Mouse (Mus musculus) thymus, adult 2 months (tissue): ENCODE results near the gene Dtx3. TPM values are rescaled to one million over a fixed set of nuclear protein-coding genes. Genes with fewer than 3 reads are reported as not detected.

ENCODE experiments used
- DNase-seq: peaks from one replicate; pipeline ENCODE4 v3.0.0; 2021
- H3K27ac ChIP-seq: fragments of 200-500 bp; 2 replicates; pipeline ENCODE4 v1.5.1; 2012; ENCODE audit warnings: low read length, control low read depth; ENCODE audit not compliant: control insufficient read depth, insufficient read depth
- H3K27me3 ChIP-seq: fragments of 200-500 bp; 2 replicates; pipeline ENCODE4 v1.6.1; 2012; ENCODE audit warnings: mild to moderate bottlenecking, low read length, moderate library complexity, mixed read lengths; ENCODE audit not compliant: control insufficient read depth, insufficient read depth
- H3K36me3 ChIP-seq: fragments of 200-500 bp; 2 replicates; pipeline ENCODE4 v1.6.1; 2012; ENCODE audit warnings: mild to moderate bottlenecking, low read length, moderate library complexity; ENCODE audit not compliant: control insufficient read depth, insufficient read depth
- H3K4me1 ChIP-seq: fragments of 200-500 bp; replicated peaks from 2 replicates; pipeline ENCODE4 v1.6.1; 2012; ENCODE audit warnings: low read length; ENCODE audit not compliant: control insufficient read depth, insufficient read depth
- H3K4me3 ChIP-seq: fragments of 200-500 bp; 2 replicates; pipeline ENCODE4 v1.5.1; 2012; ENCODE audit warnings: mild to moderate bottlenecking, low read length, control low read depth, moderate library complexity; ENCODE audit not compliant: control insufficient read depth, insufficient read depth
- CTCF ChIP-seq: fragments of 200-500 bp; IDR thresholded peaks from 2 replicates; pipeline ENCODE4 v1.5.1; 2012; ENCODE audit warnings: mild to moderate bottlenecking, control low read depth, low read length, moderate library complexity, borderline replicate concordance; ENCODE audit not compliant: control insufficient read depth, poor library complexity, insufficient read depth; ENCODE audit errors: extremely low read depth
- POLR2A ChIP-seq: fragments of 200-500 bp; IDR thresholded peaks from 2 replicates; pipeline ENCODE4 v1.6.1; 2012; ENCODE audit warnings: mild to moderate bottlenecking, low read length, control low read depth, moderate library complexity; ENCODE audit not compliant: control insufficient read depth, poor library complexity, insufficient read depth; ENCODE audit errors: extremely low read depth
- WGBS: fragments of 180-500 bp; shearing (Covaris S2); methylation state at CpG from one replicate; pipeline ENCODE4 v1.1.7; 2018; 5-methylcytosine and 5-hydroxymethylcytosine counted together
- polyA plus RNA-seq: library from polyadenylated mRNA; depleted of rRNA; stranded (reverse); fragments of >200 nt; gene quantifications from 2 replicates; pipeline ENCODE4 v1.2.3, GENCODE M21; 2012

Gene Dtx3
- polyA plus RNA-seq, 1 experiment = 263 TPM

DNA sequence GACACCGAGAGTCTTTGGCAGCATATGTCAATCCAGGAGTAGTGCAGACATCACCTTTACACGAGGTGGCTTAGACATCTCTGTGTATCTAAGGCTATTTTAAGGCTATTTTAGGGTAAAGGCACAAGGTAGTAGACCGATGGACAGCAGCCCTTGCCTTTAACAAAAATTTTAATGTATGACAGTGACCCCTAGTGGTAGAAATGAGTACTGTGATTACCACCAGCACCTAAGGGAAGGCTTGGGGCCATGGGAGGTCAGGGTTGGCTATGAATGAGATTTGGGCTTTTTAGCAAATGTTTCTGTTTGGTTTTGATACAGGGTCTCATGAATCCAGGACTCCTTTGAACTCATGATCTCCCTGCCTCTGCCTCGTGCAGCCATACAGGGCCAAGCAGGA is 33.4 kb upstream of the Dtx3 start:
- 27% methylated on average over 4 of the region's 4 CpGs for WGBS
- DNase-seq = peak; percentile 39

DNA sequence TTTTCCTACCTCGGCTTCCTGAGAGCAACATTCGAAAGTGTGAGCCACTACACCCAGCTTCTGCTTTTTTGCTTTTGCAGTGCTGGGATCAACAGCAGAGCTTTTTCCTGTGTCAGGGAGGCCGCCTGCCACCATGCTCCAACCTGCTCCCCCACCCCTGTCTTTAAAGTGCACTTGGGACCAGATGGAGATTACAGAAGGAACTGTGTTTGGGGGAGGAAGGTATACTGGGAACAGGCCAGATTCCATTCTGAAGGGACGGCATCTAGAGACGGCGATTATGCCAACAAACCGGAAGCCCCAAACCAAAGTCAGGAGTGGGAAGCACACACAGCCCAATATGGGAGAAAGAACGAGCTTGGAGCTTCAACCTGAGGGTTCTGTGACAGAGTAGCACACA is 31.6 kb upstream of the Dtx3 start:
- H3K36me3 ChIP-seq = no peaks in the 10 kb centered on the region
- 56% methylated on average over 8 of the region's 8 CpGs for WGBS
- H3K27me3 ChIP-seq = peaks cover 3% of the 10 kb centered on the region; the same call in 1 of the 2 replicates
- no peak overlapping the region for H3K27ac ChIP-seq
- DNase-seq = no peak
- no peak for TF ChIP-seq POLR2A
- H3K4me3 ChIP-seq = no peak overlapping the region
- H3K4me1 ChIP-seq = peaks cover 19% of the 10 kb centered on the region

More for the DNA sequence above, 33.4 kb upstream of the Dtx3 start:
- no peaks in the 10 kb centered on the region for H3K36me3 ChIP-seq
- peaks cover 19% of the 10 kb centered on the region for H3K4me1 ChIP-seq
- TF ChIP-seq POLR2A = no peak
- TF ChIP-seq CTCF = no peak
- no peak overlapping the region for H3K27ac ChIP-seq
- peaks cover 3% of the 10 kb centered on the region; the same call in 1 of the 2 replicates for H3K27me3 ChIP-seq
- H3K4me3 ChIP-seq = no peak overlapping the region

GRCm38 (mm10) chr10:127226318-127226895 is 30.9 kb upstream of the Dtx3 start:
- no peak for DNase-seq
- Histone ChIP-seq H3K27me3 (peaks cover 3% of the 10 kb centered on the region; the same call in 1 of the 2 replicates), H3K27ac (no peak overlapping the region), H3K36me3 (no peaks in the 10 kb centered on the region), H3K4me3 (no peak overlapping the region), H3K4me1 (peaks cover 19% of the 10 kb centered on the region)
- no peak for TF ChIP-seq CTCF
- TF ChIP-seq POLR2A = no peak
- 70% methylated on average over 8 of the region's 8 CpGs for WGBS

DNA sequence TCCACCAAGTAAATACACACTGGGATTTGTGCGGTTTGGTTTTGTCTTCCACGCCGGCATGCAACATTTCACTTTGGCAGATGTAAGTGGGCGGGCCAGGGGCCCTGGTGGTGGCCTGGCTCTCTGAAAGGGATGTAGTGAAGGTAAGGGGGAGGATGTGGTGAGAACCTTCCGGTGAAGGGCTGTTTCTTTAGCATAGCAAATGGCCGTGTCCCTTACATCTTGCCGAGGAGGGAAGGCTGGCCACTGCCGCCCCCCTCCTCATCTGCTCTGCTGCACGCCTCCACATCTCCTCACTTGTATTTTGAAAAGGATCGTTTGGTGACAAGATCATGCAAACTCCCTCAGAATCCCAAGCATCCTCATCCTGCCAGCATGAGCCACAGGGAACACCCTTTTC is 30.2 kb upstream of the Dtx3 start:
- H3K36me3 ChIP-seq = no peaks in the 10 kb centered on the region
- 2% methylated on average over 10 of the region's 10 CpGs for WGBS
- H3K27me3 ChIP-seq = no peaks in the 10 kb centered on the region; the same call in 1 of the 2 replicates
- no peak overlapping the region for H3K4me3 ChIP-seq
- H3K27ac ChIP-seq = no peak overlapping the region
- TF ChIP-seq POLR2A (no peak), CTCF (no peak)
- DNase-seq = peak; percentile 13
- peaks cover 13% of the 10 kb centered on the region for H3K4me1 ChIP-seq

- WGBS = 64% methylated on average over 6 of the region's 6 CpGs
These were observed 29.7 kb upstream of the Dtx3 start for GRCm38 (mm10) chr10:127225213-127225612.

GRCm38 (mm10) chr10:127218339-127218738 is 22.8 kb upstream of the Dtx3 start:
- no peak overlapping the region for H3K4me3 ChIP-seq
- no peak for DNase-seq
- no peaks in the 10 kb centered on the region for H3K27me3 ChIP-seq
- TF ChIP-seq POLR2A (no peak), CTCF (no peak)
- H3K27ac ChIP-seq = no peak overlapping the region
- 93% methylated on average over 2 of the region's 2 CpGs for whole genome bisulfite sequencing
- no peaks in the 10 kb centered on the region for H3K4me1 ChIP-seq
- H3K36me3 ChIP-seq = no peaks in the 10 kb centered on the region

More at GRCm38 (mm10) chr10:127225213-127225612, 29.7 kb upstream of the Dtx3 start:
- no peak for DNase-seq
- H3K36me3 ChIP-seq = no peaks in the 10 kb centered on the region
- H3K27me3 ChIP-seq = no peaks in the 10 kb centered on the region; the same call in 1 of the 2 replicates
- peaks cover 8% of the 10 kb centered on the region for H3K4me1 ChIP-seq
- TF ChIP-seq POLR2A = no peak
- TF ChIP-seq CTCF = no peak
- H3K27ac ChIP-seq = no peak overlapping the region
- H3K4me3 ChIP-seq = no peak overlapping the region

- H3K4me3 ChIP-seq = no peak overlapping the region
- no peak overlapping the region for H3K27ac ChIP-seq
- TF ChIP-seq POLR2A (no peak), CTCF (no peak)
- H3K27me3 ChIP-seq = no peaks in the 10 kb centered on the region
- DNase-seq = no peak
- no peaks in the 10 kb centered on the region for H3K4me1 ChIP-seq
- no peaks in the 10 kb centered on the region for H3K36me3 ChIP-seq
These were observed 21.6 kb upstream of the Dtx3 start for GRCm38 (mm10) chr10:127217177-127217576.
